Mouse (Mus musculus) E14TG2a.4 (cell line): Measurements from ENCODE around the gene Zfp275.

Source experiments
- H3K27me3 ChIP-seq: 2 replicates; pipeline ENCODE4 v1.6.1; 2014; ENCODE audit warnings: low read length, control low read depth; ENCODE audit not compliant: insufficient read depth
- H3K36me3 ChIP-seq: 2 replicates; pipeline ENCODE4 v1.6.1; 2014; ENCODE audit warnings: low read length, control low read depth; ENCODE audit not compliant: insufficient read depth
- H3K4me1 ChIP-seq: replicated peaks from 2 replicates; pipeline ENCODE4 v1.6.1; 2014; ENCODE audit warnings: low read depth, low read length, control low read depth
- H3K4me3 ChIP-seq: replicated peaks from 2 replicates; pipeline ENCODE4 v1.5.1; 2014; ENCODE audit warnings: mild to moderate bottlenecking, low read length
- H3K9me3 ChIP-seq: 2 replicates; pipeline ENCODE4 v1.6.1; 2014; ENCODE audit warnings: low read length, control low read depth
- CTCF ChIP-seq: conservative IDR thresholded peaks from 2 replicates; pipeline ENCODE4 v1.5.1; 2014; ENCODE audit warnings: low read length
- NANOG ChIP-seq: IDR thresholded peaks from 2 replicates; pipeline ENCODE4 v1.6.1; 2014; ENCODE audit warnings: borderline replicate concordance, low read length, mixed read lengths
- POU5F1 ChIP-seq: IDR thresholded peaks from 2 replicates; pipeline ENCODE4 v1.6.1; 2014; ENCODE audit warnings: low read length, borderline replicate concordance

The Zfp275 gene

GRCm38 (mm10) chrX:73342941-73343735 lies 717 bp downstream of the Zfp275 start:
- peaks cover 12% of the 10 kb centered on the region for H3K36me3 ChIP-seq
- H3K9me3 ChIP-seq, result no peaks in the 10 kb centered on the region
- peak overlapping the region; percentile 82 for H3K4me3 ChIP-seq
- H3K27me3 ChIP-seq, result no peaks in the 10 kb centered on the region
- peaks cover 9% of the 10 kb centered on the region; the same call in 1 of the 2 replicates for H3K4me1 ChIP-seq
- no peak for TF ChIP-seq NANOG
- TF ChIP-seq CTCF, result no peak
- TF ChIP-seq POU5F1, result no peak

- H3K27me3 ChIP-seq, result no peaks in the 10 kb centered on the region
- H3K9me3 ChIP-seq, result no peaks in the 10 kb centered on the region
- TF ChIP-seq CTCF (no peak), POU5F1 (no peak), NANOG (no peak)
- H3K4me3 ChIP-seq, result no peak overlapping the region
- peaks cover 12% of the 10 kb centered on the region for H3K36me3 ChIP-seq
- peaks cover 9% of the 10 kb centered on the region; the same call in 1 of the 2 replicates for H3K4me1 ChIP-seq
Observed at GRCm38 (mm10) chrX:73343802-73344201, 1.4 kb downstream of the Zfp275 start.

GRCm38 (mm10) chrX:73344346-73344745 lies 1.9 kb downstream of the Zfp275 start:
- no peaks in the 10 kb centered on the region for H3K27me3 ChIP-seq
- peaks cover 9% of the 10 kb centered on the region; the same call in 1 of the 2 replicates for H3K4me1 ChIP-seq
- TF ChIP-seq NANOG, result no peak
- no peak for TF ChIP-seq POU5F1
- no peak for TF ChIP-seq CTCF
- no peak overlapping the region for H3K4me3 ChIP-seq
- peaks cover 12% of the 10 kb centered on the region for H3K36me3 ChIP-seq
- H3K9me3 ChIP-seq, result no peaks in the 10 kb centered on the region

- no peak for TF ChIP-seq NANOG
- TF ChIP-seq CTCF, result no peak
- no peak for TF ChIP-seq POU5F1
- Histone ChIP-seq H3K4me1 (no peaks in the 10 kb centered on the region), H3K9me3 (no peaks in the 10 kb centered on the region), H3K27me3 (no peaks in the 10 kb centered on the region), H3K4me3 (no peak overlapping the region), H3K36me3 (peaks cover 64% of the 10 kb centered on the region)
Observed at GRCm38 (mm10) chrX:73356163-73356562, 13.7 kb downstream of the Zfp275 start.

GRCm38 (mm10) chrX:73356719-73357118 lies 14.3 kb downstream of the Zfp275 start:
- no peaks in the 10 kb centered on the region for H3K27me3 ChIP-seq
- TF ChIP-seq POU5F1, result no peak
- TF ChIP-seq CTCF, result no peak
- TF ChIP-seq NANOG, result no peak
- H3K36me3 ChIP-seq, result peaks cover 58% of the 10 kb centered on the region
- H3K9me3 ChIP-seq, result no peaks in the 10 kb centered on the region
- no peak overlapping the region for H3K4me3 ChIP-seq
- no peaks in the 10 kb centered on the region for H3K4me1 ChIP-seq

GRCm38 (mm10) chrX:73363291-73363690 lies 20.9 kb downstream of the Zfp275 start:
- no peak for TF ChIP-seq POU5F1
- TF ChIP-seq NANOG, result no peak
- TF ChIP-seq CTCF, result no peak
- H3K27me3 ChIP-seq, result no peaks in the 10 kb centered on the region
- H3K4me3 ChIP-seq, result no peak overlapping the region
- no peaks in the 10 kb centered on the region for H3K4me1 ChIP-seq
- no peaks in the 10 kb centered on the region for H3K9me3 ChIP-seq
- peaks cover 1% of the 10 kb centered on the region; the same call in 1 of the 2 replicates for H3K36me3 ChIP-seq

- no peaks in the 10 kb centered on the region for H3K36me3 ChIP-seq
- no peaks in the 10 kb centered on the region for H3K27me3 ChIP-seq
- H3K9me3 ChIP-seq, result no peaks in the 10 kb centered on the region
- no peaks in the 10 kb centered on the region for H3K4me1 ChIP-seq
- no peak overlapping the region for H3K4me3 ChIP-seq
- no peak for TF ChIP-seq NANOG
Observed at GRCm38 (mm10) chrX:73384419-73384818, 42.0 kb downstream of the Zfp275 start.

- no peaks in the 10 kb centered on the region for H3K4me1 ChIP-seq
- no peak overlapping the region for H3K4me3 ChIP-seq
- no peak for TF ChIP-seq POU5F1
- TF ChIP-seq NANOG, result no peak
- TF ChIP-seq CTCF, result no peak
- no peaks in the 10 kb centered on the region for H3K9me3 ChIP-seq
- no peaks in the 10 kb centered on the region for H3K27me3 ChIP-seq
- H3K36me3 ChIP-seq, result no peaks in the 10 kb centered on the region
Observed at GRCm38 (mm10) chrX:73384924-73385323, 42.5 kb downstream of the Zfp275 start.

GRCm38 (mm10) chrX:73391481-73391880 lies 49.1 kb downstream of the Zfp275 start:
- Histone ChIP-seq H3K4me1 (no peaks in the 10 kb centered on the region), H3K4me3 (no peak overlapping the region), H3K9me3 (no peaks in the 10 kb centered on the region), H3K36me3 (no peaks in the 10 kb centered on the region), H3K27me3 (no peaks in the 10 kb centered on the region)
- no peak for TF ChIP-seq NANOG
- no peak for TF ChIP-seq POU5F1
- TF ChIP-seq CTCF, result no peak
